Mouse (Mus musculus): ENCODE measurements at regions not wholly inside any gene's neighbourhood (a gene's known extent, or its start where the extent isn't known, plus 50 kb on each side); places are given as distances from the start of the nearest gene placed in this dataset.

- no peak for DNase-seq (ENCODE audit: low spot score in 2 of 2)
Observed at GRCm38 (mm10) chr7:137883701-137884100, 446.3 kb downstream of the Glrx3 start.

DNA sequence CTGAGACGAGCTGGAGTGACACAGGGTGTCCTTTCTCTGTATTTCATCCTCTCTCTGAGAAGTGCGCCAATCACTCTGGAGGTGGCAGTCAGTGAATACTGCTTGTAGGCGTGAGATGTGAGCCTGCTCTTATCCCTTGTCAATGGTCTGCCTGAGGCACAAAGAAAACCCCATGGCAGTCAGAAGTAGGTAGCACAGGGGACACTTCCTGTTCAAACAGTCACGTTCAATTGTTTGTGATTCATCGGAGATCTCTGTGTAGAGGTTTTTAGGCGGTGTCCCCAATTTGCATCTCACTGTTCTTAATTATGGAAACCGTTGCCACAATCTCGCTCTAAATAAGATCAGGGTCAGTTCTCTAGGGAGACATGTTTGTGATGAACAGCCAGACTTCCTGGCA lies 447.7 kb downstream of the Glrx3 start:
- DNase-seq (ENCODE audit: low spot score in 2 of 2): no peak

DNA sequence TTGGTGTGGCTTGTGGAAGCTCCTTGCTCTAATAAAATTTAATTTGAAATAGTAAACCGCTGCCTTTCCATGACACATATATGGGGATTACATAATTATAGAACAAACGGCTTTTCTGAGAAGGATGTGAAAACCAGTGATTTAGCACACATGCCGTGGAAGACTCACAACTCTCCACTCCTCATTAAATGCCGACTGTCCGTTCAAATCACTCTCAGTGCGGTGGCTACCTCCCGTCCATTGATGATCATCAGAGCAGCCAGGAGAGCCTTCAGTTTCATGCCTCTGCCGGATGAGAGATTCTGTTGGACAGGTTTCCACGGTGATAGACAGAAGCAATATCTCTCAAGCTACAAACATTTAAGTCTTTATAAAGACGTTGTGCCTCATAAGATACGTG lies 451.3 kb downstream of the Glrx3 start:
- no peak for DNase-seq (ENCODE audit: low spot score in 2 of 2)

DNA sequence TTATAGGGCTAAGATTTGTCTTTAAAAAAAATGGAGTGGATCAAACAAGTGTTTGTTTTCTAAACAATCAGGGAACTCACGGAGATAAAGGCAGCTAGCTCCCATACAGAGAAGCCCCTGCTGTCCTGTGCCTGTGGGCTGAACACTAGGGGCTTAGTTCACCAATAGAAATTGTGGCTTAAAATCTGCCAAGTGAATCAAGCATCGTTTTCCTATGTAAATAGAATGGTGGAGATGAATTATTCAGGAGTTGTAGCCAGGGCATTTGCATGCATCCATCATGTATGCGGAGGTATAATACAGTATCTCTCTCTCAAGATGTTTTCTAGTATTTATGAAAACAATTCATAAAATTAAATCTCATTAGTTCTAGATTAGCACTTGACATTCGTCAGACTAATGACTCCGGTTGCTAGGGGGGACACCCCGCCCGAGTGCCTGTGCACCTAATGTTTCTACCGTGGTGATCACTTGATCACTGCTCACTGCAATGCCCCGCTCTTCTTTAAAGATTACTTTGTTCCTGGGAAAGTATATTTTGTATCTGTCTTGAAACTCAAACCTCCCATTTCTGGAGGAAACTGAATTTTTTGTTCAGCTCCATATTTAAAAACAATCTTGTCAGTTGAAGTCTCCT lies 469.1 kb downstream of the Glrx3 start:
- DNase-seq (ENCODE audit: low spot score in 2 of 2): no peak

- DNase-seq (ENCODE audit: low spot score in 2 of 2): no peak
Observed at GRCm38 (mm10) chr7:137909456-137909855, 472.0 kb downstream of the Glrx3 start.

DNA sequence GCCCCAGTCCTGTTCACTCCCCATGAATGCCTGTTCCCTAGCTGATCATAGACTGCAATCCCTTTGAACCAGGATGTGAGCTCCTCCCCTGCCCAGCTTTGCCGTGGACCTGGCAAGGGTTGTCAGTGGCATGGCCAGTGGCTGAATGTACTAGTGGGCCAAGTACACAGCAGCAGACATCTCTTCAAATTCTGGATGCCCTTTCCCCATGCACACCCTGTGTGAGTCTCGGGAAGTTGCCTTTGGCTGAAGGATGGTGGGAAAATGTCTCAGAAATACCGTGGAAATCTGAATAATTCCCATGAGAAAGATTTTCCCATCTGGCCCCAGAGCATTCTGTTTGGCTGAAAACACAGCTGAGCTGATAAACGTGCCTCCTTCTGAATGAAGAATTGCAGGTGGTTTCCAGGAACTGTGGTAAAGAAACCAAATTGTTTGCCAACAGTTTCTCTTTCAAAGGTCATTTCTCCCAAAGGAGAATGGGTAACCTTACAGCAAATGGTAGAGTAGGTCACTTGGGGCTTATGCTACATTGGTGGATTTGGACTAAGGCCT lies 476.2 kb downstream of the Glrx3 start:
- no peak for DNase-seq (ENCODE audit: low spot score in 2 of 2)

DNA sequence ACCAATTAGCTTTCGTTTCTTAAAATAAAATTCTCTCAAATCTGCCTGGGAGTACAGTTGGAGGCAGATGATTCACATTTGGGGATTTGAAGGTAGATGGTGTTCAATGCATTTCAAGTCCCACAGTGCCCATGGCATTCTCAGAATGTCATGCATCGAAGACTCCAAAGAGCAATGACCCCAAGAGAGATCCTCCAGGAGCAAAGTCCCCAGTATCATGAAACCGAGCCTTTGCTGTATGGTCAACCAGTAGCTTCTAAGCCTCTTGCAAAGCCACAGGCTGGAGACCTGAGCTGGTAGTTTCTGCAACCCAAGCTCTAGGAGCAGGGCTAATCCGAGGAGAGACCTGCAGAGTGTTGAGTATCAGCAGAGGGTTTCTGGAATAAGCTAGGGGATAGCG lies 477.1 kb downstream of the Glrx3 start:
- DNase-seq (ENCODE audit: low spot score in 2 of 2): no peak

GRCm38 (mm10) chr7:137916351-137916750 lies 478.9 kb downstream of the Glrx3 start:
- no peak for DNase-seq (ENCODE audit: low spot score in 2 of 2)

DNA sequence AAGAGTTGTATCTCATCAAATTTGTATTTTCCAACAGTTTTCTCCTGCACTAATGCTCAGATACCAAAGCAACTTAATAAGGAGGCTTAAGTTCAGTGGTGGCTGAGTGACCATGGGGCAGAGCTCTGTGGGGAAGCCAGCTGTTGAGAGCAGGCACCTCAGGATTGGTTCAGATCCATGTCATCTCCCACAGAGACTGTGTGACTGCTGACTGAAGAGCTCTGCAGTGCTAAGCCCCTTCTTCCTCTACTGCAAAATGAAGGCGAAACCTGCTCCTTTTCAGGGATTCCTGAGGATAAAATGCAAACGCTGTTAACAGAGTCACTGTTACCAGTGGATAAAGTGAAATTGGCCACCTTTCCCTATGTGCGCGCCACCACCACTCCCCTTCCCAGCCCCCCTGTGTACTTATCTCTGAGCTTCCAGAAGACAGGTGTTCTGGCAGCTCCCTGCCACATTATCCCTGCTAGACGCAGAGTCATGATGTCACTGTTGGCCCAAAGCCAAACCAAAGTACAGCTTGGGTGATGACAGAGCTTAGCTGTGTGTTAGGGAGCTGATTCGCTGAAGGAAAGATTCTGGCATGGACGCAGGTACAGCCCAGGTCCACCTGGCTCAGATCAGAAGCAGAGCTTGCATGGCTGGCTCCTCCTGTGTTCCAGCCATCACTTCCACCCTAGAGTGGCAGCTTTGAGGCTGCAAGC lies 472.9 kb downstream of the Tcerg1l start:
- DNase-seq (ENCODE audit: low spot score in 2 of 2): peak; percentile 51 to 62

DNA sequence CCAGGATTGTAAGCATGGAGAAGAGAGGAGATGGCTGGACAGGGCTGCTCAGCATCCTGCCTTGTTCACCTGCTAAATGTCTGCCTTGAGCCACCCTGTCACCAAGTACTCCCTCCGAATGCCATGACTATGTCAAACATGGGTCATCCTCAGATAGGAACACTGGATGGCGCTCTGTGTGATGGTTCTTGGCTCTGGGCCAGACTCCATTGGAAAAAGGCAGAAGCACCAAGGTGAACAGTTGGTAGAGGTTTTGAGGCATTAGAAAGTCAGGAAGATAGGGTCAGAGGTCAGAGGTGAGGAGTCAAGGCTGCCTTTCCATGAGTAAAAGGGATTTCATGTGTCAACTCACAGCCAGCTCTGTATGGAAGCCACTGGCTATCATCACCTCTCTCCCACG lies 471.9 kb downstream of the Tcerg1l start:
- no peak for DNase-seq (ENCODE audit: low spot score in 2 of 2)

- no peak for DNase-seq (ENCODE audit: low spot score in 2 of 2)
Observed at GRCm38 (mm10) chr7:137927371-137927770, 470.2 kb downstream of the Tcerg1l start.

GRCm38 (mm10) chr7:137930200-137930599 lies 467.3 kb downstream of the Tcerg1l start:
- DNase-seq (ENCODE audit: low spot score in 2 of 2): no peak

DNA sequence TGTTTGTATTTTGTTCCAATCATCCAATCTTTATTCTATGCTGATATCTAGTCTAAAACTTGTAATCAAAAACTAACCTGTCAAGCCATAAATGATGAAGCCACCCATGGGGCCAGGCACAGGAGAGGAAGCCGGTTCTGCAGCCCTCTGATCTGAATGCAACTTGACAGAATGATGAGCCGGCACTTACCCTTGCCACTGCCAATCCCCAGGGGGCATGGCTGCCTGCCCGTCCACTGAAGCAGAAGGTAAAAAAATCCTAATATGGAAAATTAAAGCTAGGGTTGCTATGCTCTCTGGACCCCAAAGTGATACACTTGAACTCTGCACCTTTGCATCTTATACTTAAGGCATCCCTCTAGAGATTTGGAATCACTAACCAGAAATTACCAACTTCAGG lies 461.6 kb downstream of the Tcerg1l start:
- DNase-seq (ENCODE audit: low spot score in 2 of 2): no peak

DNA sequence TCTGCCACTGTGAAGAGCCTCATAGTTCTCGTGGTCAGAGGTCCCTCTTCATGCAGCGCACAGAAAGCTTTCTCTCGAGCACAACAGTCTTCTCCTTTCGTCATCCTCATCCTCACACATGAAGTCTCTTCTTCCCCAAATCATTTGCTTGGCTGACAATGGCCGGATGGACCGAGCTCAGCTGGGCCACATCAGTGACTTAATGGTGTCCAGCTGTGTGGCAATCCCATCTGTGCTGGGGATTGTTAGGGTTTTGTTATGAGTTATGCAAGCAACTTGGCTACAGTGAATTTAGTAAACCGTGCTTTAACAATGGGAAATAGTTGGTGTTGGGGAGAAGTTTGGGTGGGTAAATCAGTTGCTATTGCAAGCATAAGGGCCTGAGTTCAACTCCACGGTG lies 458.4 kb downstream of the Tcerg1l start:
- DNase-seq (ENCODE audit: low spot score in 2 of 2): no peak

DNA sequence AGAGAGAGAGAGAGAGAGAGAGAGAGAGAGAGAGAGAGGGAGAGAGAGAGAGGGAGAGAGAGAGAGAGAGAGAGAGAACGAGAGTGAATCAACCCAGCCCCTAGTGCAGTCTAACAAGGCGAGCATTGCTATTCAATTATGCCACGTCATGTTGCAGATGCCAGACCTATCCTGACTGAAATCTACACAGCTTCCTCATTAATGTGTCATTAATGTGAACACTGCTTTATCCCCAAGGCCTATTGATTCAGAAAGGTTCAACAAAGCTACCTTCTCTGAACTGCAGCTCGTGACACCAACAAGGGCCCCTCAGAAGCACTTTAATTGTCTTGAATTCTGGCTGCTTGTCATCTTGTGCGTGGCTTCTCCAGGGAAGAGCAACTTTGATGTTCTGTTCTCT lies 457.4 kb downstream of the Tcerg1l start:
- no peak for DNase-seq (ENCODE audit: low spot score in 2 of 2)

DNA sequence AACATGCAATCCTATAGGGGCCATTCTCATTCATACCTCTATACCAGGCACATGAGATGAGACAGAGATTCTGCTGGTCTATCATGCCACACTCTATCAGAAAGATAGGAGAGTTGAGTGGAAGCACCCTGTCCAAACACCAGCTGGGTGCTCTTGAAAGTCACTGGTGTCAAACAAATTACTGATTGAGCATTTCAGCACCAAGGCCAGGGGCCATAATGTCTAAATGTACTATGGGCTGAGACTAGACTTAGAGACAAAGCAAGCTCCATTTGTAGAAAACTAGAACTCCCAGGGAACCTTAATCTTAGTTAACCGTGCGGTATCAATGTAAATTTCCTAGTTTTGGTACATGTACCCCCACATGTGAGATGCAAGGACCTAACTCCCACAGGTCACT lies 452.5 kb downstream of the Tcerg1l start:
- DNase-seq (ENCODE audit: low spot score in 2 of 2): no peak

- no peak for DNase-seq (ENCODE audit: low spot score in 2 of 2)
Observed at GRCm38 (mm10) chr7:137947424-137947823, 450.1 kb downstream of the Tcerg1l start.

DNA sequence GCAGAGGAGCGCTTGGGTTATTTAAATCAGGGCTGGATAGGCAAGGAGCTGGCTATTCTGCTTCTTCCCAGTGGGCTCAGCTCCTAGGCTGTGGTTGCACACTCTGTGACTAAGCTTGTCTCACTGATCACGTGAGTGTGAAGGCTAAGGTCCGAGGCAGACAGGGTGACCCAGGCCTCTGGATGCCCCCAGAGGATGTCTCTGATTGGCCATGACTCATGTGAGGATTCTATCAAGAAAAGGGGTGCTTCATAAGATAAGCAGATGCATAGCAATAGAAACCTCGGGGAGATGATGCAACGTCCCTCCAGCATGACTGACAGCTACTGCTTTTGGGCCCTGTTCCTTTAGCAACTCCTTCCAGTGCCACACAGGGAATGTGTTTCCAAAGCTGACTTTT lies 440.2 kb downstream of the Tcerg1l start:
- no peak for DNase-seq (ENCODE audit: low spot score in 2 of 2)

DNA sequence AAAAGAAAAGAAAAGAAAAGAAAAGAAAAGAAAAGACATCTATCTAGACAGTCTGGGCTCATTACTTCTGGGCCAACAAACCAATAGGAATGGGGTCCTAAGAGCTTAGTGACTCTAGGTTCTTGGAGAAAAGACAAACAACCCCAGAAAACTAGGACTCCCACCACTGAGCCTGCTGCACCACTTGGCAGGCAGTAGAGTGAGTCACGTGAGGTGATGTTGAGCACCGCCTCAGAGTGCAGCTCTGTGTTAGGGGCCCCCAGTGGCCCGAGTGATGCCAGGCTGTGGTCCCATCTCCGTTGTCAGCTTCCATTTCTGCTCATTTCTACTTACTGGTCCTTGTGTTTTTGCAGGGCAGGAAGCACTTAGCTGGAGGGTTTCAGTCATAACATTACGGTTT lies 439.7 kb downstream of the Tcerg1l start:
- DNase-seq (ENCODE audit: low spot score in 2 of 2): no peak

- DNase-seq (ENCODE audit: low spot score in 2 of 2): peak; percentile 11 to 34
Observed at GRCm38 (mm10) chr7:137963470-137964095, 433.9 kb downstream of the Tcerg1l start.

DNA sequence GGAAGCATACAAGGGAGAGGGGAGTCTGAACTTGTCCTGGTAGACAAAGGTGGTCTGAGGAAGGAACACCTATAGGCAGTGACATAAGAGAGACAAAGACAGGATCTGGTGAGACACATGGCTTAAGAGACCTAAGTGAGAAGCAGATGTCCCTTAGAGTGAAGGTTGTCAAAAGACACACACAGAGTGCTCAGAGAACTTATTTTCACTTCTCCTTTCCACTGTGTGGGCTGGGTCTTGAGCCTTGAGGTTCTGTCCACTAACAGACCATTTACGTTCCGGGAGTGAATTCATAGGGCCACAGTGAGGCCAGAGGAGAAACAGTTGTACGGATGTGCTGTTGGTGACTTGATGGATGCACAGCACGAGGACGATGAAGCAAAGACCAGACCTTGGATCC lies 422.8 kb downstream of the Tcerg1l start:
- no peak for DNase-seq (ENCODE audit: low spot score in 2 of 2)

- DNase-seq (ENCODE audit: low spot score in 2 of 2): no peak
Observed at GRCm38 (mm10) chr7:137977527-137977926, 420.0 kb downstream of the Tcerg1l start.

- no peak for DNase-seq (ENCODE audit: low spot score in 2 of 2)
Observed at GRCm38 (mm10) chr7:137979361-137979760, 418.2 kb downstream of the Tcerg1l start.

All from right cerebral cortex, adult 2 months (tissue).